Mouse (Mus musculus): Measurements from ENCODE around the gene Ppp1r37.

DNA sequence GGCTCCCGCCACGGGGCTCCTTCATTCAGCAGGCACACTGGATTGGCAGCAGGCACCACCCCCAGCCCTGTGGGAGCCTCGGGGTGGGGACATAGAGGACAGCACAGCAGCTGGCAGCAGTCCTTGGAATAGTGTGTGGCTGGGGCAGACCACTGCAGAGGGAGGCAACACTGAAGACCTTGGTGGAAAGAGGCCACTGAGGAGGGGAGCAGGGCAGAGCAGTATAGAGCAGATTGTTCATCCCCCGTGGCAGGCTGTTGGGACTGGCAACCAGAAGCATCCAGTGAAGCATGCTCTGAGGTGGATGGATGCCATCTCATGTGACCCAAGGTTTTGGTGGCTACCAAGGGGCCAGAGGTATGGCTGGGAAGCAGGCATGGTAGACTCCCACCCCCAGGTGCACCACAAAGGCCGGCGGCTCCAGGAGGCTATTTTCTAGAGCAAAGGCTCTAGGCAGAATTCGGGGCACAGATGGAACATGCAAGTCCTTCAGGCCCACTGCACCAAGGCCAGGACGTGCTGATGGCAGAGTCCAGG lies 20.7 kb downstream of the Ppp1r37 start:
- TF ChIP-seq EP300 (IDR thresholded peaks at IDR 0.05; ENCODE audit: low read depth): no peak
- TF ChIP-seq CTCF (IDR thresholded peaks at IDR 0.05; ENCODE audit: low read depth): no peak
